Mouse (Mus musculus) embryonic facial prominence, embryonic 13.5 days (tissue): ENCODE measurements around the gene Creb1. TPM values are rescaled to one million over a fixed set of nuclear protein-coding genes. Genes with fewer than 3 reads are reported as not detected.
"Not testable (repeated sequence)": the region's sequence is repeated elsewhere in the genome, so short reads cannot be mapped to it uniquely, and the experiment has no call there.

Experiments
- ATAC-seq: fragments of 200-750 bp; cut with Nextera tagmentation; 2 replicates; pipeline ENCODE4 v1.8.0; 2017; ENCODE audit warnings: low read depth; ENCODE audit not compliant: insufficient number of reproducible peaks, insufficient read depth, low FRiP score, low TSS enrichment
- H3K27ac ChIP-seq: fragments of 300-500 bp; sonication (generic); 2 replicates; pipeline ENCODE4 v1.5.1; 2015; ENCODE audit warnings: moderate library complexity, mild to moderate bottlenecking, inconsistent platforms
- H3K27me3 ChIP-seq: fragments of 300-500 bp; sonication (generic); 2 replicates; pipeline ENCODE4 v1.6.1; 2015; ENCODE audit warnings: mild to moderate bottlenecking, inconsistent platforms
- H3K36me3 ChIP-seq: fragments of 300-500 bp; sonication (generic); 2 replicates; pipeline ENCODE4 v1.6.1; 2015; ENCODE audit warnings: mild to moderate bottlenecking, inconsistent platforms
- H3K4me1 ChIP-seq: fragments of 300-500 bp; sonication (generic); 2 replicates; pipeline ENCODE4 v1.6.1; 2015; ENCODE audit warnings: inconsistent platforms
- H3K4me2 ChIP-seq: fragments of 300-500 bp; sonication (generic); 2 replicates; pipeline ENCODE4 v1.6.1; 2015; ENCODE audit warnings: moderate library complexity, mild to moderate bottlenecking, inconsistent platforms
- H3K4me3 ChIP-seq: fragments of 300-500 bp; sonication (generic); 2 replicates; pipeline ENCODE4 v1.5.1; 2015; ENCODE audit warnings: mild to moderate bottlenecking, inconsistent platforms
- H3K9ac ChIP-seq: fragments of 300-500 bp; sonication (generic); 2 replicates; pipeline ENCODE4 v1.6.1; 2015; ENCODE audit warnings: mild to moderate bottlenecking, inconsistent platforms
- H3K9me3 ChIP-seq: fragments of 300-500 bp; sonication (generic); 2 replicates; pipeline ENCODE4 v1.6.1; 2016; ENCODE audit warnings: inconsistent platforms
- WGBS: fragments of 180-500 bp; shearing (Covaris S2); methylation state at CpG from one replicate; pipeline ENCODE4 v1.1.7; 2015; ENCODE audit warnings: mixed read lengths; 5-methylcytosine and 5-hydroxymethylcytosine counted together
- polyA plus RNA-seq: library from polyadenylated mRNA; unstranded; fragments of >200 nt; fragmentation: Nextera tagmentation; extraction: Ambion mirVana; gene quantifications from 2 replicates; pipeline ENCODE4 v1.2.1, GENCODE M21; 2015

Creb1 gene
- polyA plus RNA-seq, 1 experiment from 2014 or later: 37.5 TPM

- H3K36me3 ChIP-seq: no peaks in the 10 kb centered on the region
- no peaks in the 10 kb centered on the region for H3K9me3 ChIP-seq
- no peak overlapping the region for H3K9ac ChIP-seq
- peaks cover 3% of the 10 kb centered on the region; the same call in 1 of the 2 replicates for H3K4me1 ChIP-seq
- 69% methylated on average over 12 of the region's 12 CpGs for WGBS
- ATAC-seq: no peak
- H3K27ac ChIP-seq: no peak overlapping the region
- H3K4me2 ChIP-seq: no peak overlapping the region
- no peak overlapping the region for H3K4me3 ChIP-seq
- H3K27me3 ChIP-seq: no peaks in the 10 kb centered on the region
These were observed 91.4 kb downstream of the Creb1 start for GRCm38 (mm10) chr1:64623558-64624435.

- Histone ChIP-seq H3K4me1 (no peaks in the 10 kb centered on the region), H3K4me2 (no peak overlapping the region), H3K9ac (no peak overlapping the region), H3K36me3 (no peaks in the 10 kb centered on the region), H3K27ac (no peak overlapping the region), H3K9me3 (no peaks in the 10 kb centered on the region), H3K4me3 (no peak overlapping the region), H3K27me3 (no peaks in the 10 kb centered on the region)
- no peak for ATAC-seq
These were observed 92.8 kb downstream of the Creb1 start for GRCm38 (mm10) chr1:64625214-64625613.

GRCm38 (mm10) chr1:64631526-64631925 is 99.1 kb downstream of the Creb1 start:
- Histone ChIP-seq H3K27ac (no peak overlapping the region), H3K27me3 (no peaks in the 10 kb centered on the region), H3K36me3 (no peaks in the 10 kb centered on the region), H3K4me1 (no peaks in the 10 kb centered on the region), H3K9me3 (no peaks in the 10 kb centered on the region), H3K9ac (no peak overlapping the region), H3K4me2 (no peak overlapping the region), H3K4me3 (no peak overlapping the region)
- ATAC-seq: no peak
- 72% methylated on average over 5 of the region's 5 CpGs for WGBS

GRCm38 (mm10) chr1:64633237-64633636 is 100.8 kb downstream of the Creb1 start:
- 73% methylated on average over 3 of the region's 3 CpGs for WGBS

GRCm38 (mm10) chr1:64635624-64636023 is 103.2 kb downstream of the Creb1 start:
- Histone ChIP-seq H3K27me3 (no peaks in the 10 kb centered on the region), H3K36me3 (no peaks in the 10 kb centered on the region), H3K27ac (no peak overlapping the region), H3K4me2 (no peak overlapping the region), H3K9me3 (no peaks in the 10 kb centered on the region), H3K4me1 (no peaks in the 10 kb centered on the region), H3K4me3 (no peak overlapping the region), H3K9ac (no peak overlapping the region)
- ATAC-seq: no peak
- 69% methylated on average over 2 of the region's 2 CpGs for WGBS

More at GRCm38 (mm10) chr1:64633237-64633636, 100.8 kb downstream of the Creb1 start:
- Histone ChIP-seq H3K9ac (no peak overlapping the region), H3K27me3 (no peaks in the 10 kb centered on the region), H3K4me1 (no peaks in the 10 kb centered on the region), H3K9me3 (no peaks in the 10 kb centered on the region), H3K27ac (no peak overlapping the region), H3K4me2 (no peak overlapping the region), H3K4me3 (no peak overlapping the region), H3K36me3 (no peaks in the 10 kb centered on the region)
- ATAC-seq: no peak

- H3K4me3 ChIP-seq: no peak overlapping the region
- no peaks in the 10 kb centered on the region for H3K9me3 ChIP-seq
- no peaks in the 10 kb centered on the region for H3K27me3 ChIP-seq
- H3K9ac ChIP-seq: no peak overlapping the region
- no peak for ATAC-seq
- H3K4me1 ChIP-seq: no peaks in the 10 kb centered on the region
- WGBS: 93% methylated on average over 6 of the region's 6 CpGs
- H3K4me2 ChIP-seq: no peak overlapping the region
- no peak overlapping the region for H3K27ac ChIP-seq
- H3K36me3 ChIP-seq: no peaks in the 10 kb centered on the region
These were observed 106.8 kb downstream of the Creb1 start for GRCm38 (mm10) chr1:64639279-64639678.

DNA sequence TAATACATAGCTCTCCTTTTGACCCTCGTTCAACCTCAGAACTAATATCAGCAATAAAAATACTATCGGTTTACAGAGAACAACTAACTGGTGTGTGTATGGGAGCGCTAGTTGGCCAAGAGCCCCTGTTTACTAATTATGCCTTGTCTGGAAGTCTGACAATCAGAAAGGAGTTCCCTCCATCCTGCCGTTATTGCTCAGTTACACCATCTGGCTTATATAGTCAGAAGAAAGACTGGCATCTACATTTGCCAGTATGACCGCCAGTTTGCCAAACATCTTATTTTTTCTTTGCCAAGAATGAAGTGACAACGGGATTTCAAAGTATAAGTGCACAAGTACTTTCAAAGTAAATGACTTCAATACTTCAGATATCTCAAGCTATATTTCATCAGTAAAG is 108.6 kb downstream of the Creb1 start:
- 84% methylated on average over 6 of the region's 6 CpGs for WGBS
- no peak for ATAC-seq
- Histone ChIP-seq H3K4me1 (no peaks in the 10 kb centered on the region), H3K4me3 (no peak overlapping the region), H3K9me3 (no peaks in the 10 kb centered on the region), H3K27me3 (no peaks in the 10 kb centered on the region), H3K4me2 (no peak overlapping the region), H3K36me3 (no peaks in the 10 kb centered on the region), H3K27ac (no peak overlapping the region), H3K9ac (no peak overlapping the region)

DNA sequence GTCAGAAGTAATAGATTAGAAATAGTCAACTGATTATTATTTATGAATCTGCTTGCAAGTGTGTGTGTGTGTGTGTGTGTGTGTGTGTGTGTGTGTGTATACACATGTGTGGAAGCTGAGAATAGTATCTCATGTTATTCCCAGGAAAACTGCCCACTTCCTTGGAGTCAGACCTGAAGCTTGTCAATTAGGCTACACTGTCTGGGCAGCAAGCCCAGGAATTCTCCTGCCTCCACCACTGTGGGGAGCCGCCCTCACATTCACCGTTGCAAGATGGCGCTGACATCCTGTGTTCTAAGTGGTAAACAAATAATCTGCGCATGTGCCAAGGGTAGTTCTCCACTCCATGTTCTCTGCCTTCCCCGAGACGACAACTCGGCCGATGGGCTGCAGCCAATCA is 110.1 kb downstream of the Creb1 start:
- not testable (repeated sequence) for H3K4me3 ChIP-seq, H3K27ac ChIP-seq
- 95% methylated on average over 8 of the region's 8 CpGs for WGBS

GRCm38 (mm10) chr1:64644513-64644912 is 112.1 kb downstream of the Creb1 start:
- Histone ChIP-seq H3K36me3 (no peaks in the 10 kb centered on the region), H3K4me1 (no peaks in the 10 kb centered on the region), H3K4me3 (no peak overlapping the region), H3K9ac (no peak overlapping the region), H3K4me2 (no peak overlapping the region), H3K27ac (no peak overlapping the region), H3K27me3 (no peaks in the 10 kb centered on the region), H3K9me3 (no peaks in the 10 kb centered on the region)
- 90% methylated on average over 3 of the region's 3 CpGs for WGBS
- no peak for ATAC-seq

More for the DNA sequence above, 110.1 kb downstream of the Creb1 start:
- H3K9me3 ChIP-seq, H3K4me2 ChIP-seq, ATAC-seq, H3K9ac ChIP-seq, H3K4me1 ChIP-seq, H3K36me3 ChIP-seq, H3K27me3 ChIP-seq: not testable (repeated sequence)

GRCm38 (mm10) chr1:64649362-64650124 is 117.1 kb downstream of the Creb1 start:
- H3K4me2 ChIP-seq: no peak overlapping the region
- H3K9ac ChIP-seq: no peak overlapping the region
- H3K36me3 ChIP-seq: no peaks in the 10 kb centered on the region
- H3K4me3 ChIP-seq: no peak overlapping the region
- H3K9me3 ChIP-seq: no peaks in the 10 kb centered on the region
- H3K27ac ChIP-seq: no peak overlapping the region
- no peak for ATAC-seq
- 71% methylated on average over 11 of the region's 11 CpGs for WGBS
- no peaks in the 10 kb centered on the region for H3K27me3 ChIP-seq
- 0 out of 2 replicates have a peak, but pooled peaks cover 6% of the 10 kb centered on the region for H3K4me1 ChIP-seq

- Histone ChIP-seq H3K27me3 (no peaks in the 10 kb centered on the region), H3K9ac (no peak overlapping the region), H3K4me1 (0 out of 2 replicates have a peak, but pooled peaks cover 6% of the 10 kb centered on the region), H3K9me3 (no peaks in the 10 kb centered on the region), H3K27ac (no peak overlapping the region), H3K4me2 (no peak overlapping the region), H3K36me3 (no peaks in the 10 kb centered on the region), H3K4me3 (no peak overlapping the region)
- no peak for ATAC-seq
- WGBS: 92% methylated on average over 6 of the region's 6 CpGs
These were observed 121.3 kb downstream of the Creb1 start for GRCm38 (mm10) chr1:64653701-64654100.
